Mouse (Mus musculus): ENCODE measurements at regions not wholly inside any gene's neighbourhood (a gene's known extent, or its start where the extent isn't known, plus 50 kb on each side); places are given as distances from the start of the nearest gene placed in this dataset.

DNA sequence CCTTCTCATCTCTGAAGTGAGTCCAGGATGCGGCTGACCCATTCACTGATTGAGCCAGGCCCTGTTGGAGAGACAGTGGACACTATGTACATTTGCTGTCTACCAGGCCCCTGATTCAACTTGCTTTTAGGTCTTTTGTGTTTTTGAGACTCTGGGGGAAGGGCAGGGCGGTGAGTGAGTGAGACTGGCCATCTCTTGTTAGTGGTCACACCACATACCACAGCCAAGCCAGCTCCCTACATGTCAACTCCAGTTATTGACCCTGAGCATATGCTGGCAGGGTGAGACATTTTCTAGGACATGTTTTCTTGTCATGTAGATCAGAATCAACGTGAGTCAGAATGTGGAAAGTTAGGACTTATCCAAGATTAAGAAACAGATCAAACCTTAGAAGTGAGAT is 201.8 kb upstream of the Id2 start:
- Histone ChIP-seq H3K4me3 (no peak overlapping the region), H3K27ac (no peak overlapping the region)
- intact Hi-C loops (cut with DNase I): no loop called here
- no peak for TF ChIP-seq CTCF (IDR thresholded peaks at IDR 0.05)
- DNase-seq: no peak

DNA sequence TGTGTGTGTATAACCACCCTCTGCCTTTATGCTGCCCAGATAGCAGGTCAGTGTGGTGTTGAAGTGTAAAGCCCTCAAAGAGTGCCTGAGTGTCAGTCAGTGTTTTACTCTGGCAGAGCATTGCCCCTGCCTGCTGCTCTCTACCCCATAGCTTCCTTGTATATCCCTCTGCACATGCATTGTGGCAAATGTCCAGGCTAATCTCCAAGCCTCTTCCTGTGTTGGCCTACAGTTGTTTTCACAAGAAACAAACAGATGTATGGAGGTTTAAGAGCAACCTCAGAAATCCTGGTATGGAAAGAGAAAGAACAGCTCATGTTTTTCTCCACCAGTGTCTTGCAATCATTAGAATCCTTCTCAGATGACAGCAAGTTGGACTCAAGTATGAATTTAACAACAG is 201.0 kb upstream of the Id2 start:
- intact Hi-C loops (cut with DNase I): no loop called here
- no peak overlapping the region for H3K4me3 ChIP-seq
- no peak for TF ChIP-seq CTCF (IDR thresholded peaks at IDR 0.05)
- no peak overlapping the region for H3K27ac ChIP-seq
- DNase-seq: no peak

DNA sequence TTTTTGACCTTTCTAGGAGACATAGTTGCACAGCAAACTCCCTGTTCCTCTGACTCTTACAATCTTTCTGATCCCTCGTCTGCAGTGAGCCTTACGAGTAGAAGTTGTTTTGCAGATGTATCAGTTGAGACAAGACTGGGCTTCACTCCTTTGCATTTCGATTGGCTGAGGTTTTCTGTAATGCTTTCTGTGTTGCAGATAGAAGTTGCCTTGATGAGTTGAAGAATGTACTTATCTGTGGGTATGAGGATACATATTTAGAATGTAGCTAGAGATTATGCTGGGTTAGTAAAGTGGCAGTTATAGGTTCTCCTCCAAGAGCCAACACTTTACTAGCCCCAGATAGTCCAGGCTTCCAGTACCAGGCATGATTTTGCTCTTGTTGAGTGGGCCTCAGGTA is 199.7 kb upstream of the Id2 start:
- no peak overlapping the region for H3K27ac ChIP-seq

DNA sequence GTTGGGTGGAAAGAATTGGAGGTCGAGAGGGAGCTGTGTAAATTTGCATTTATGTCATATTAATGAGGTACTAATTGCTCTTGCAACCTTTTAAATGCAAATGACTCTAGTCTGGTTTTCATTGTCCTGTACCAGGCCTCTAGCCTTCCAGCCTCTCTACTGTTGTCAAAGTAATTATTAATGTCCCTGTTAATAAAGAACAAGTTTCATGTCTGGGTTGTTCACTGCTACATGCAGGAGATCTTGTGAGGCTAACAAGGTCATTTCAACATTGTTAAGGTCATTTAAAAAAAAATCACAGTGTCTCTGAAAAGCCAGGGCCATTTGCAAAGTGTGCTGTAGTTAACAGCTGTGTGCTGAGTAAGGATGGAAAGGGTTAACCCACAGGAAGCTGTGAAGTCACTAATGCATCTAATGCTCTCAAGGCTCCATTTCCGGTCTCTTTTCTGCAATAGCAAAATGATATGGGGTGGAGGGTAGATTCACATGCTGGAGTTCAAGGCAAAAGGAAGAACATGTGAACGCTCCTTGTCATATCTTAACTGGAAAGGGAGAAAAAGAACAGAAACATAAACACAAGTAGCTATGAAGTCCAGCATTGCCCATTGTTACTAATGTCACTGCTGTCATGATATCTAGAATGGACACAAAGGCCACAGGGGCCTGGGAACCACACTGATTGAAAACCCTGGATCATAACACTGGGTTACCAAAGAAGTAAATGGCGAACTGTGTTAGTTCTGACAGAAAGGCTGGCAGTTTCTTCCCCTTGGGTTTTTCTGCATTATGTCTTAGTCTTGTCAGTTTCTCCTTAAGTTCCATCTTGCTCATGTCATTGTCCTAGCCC is 197.5 kb upstream of the Id2 start:
- DNase-seq: no peak
- intact Hi-C loops (cut with DNase I): no loop called here
- TF ChIP-seq CTCF (IDR thresholded peaks at IDR 0.05): no peak
- H3K27ac ChIP-seq: no peak overlapping the region
- no peak overlapping the region for H3K4me3 ChIP-seq

More for the DNA sequence above, 199.7 kb upstream of the Id2 start:
- H3K4me3 ChIP-seq: no peak overlapping the region
- intact Hi-C loops (cut with DNase I): no loop called here
- TF ChIP-seq CTCF (IDR thresholded peaks at IDR 0.05): no peak
- DNase-seq: no peak

DNA sequence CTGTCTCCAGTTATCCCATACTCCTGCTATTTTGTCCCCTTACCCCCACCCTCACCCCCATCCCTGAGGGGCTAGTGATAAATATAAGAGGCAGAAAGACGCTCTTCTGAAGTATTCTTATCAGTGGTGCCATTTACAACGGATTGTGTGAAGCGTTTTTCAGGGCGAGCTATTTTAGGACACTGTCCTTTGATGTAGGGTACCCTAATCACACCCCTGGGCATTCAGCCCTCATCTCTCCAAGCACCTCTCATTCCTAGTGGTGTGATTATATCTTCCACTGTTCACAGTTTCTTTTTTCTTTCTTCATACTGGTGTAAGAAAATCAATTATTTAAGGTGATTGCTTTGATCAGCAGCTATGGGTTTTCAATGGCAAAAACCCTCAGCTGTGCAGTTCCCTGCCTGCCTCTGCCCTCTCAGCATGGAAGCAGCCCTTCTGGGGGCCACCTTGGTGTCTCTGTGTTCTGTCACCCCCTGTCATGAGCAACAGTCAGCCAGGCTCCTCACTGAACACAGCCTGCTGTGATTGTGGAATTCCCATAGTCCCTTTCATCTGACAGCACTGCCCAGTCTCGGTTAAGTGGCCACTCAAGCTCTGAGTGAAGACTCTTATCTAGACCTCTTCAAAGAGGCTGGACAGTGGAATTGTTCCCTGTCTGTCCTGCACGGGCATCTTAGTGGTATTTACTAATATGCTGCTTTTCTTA is 196.7 kb upstream of the Id2 start:
- no peak for TF ChIP-seq CTCF (IDR thresholded peaks at IDR 0.05)
- intact Hi-C loops (cut with DNase I): no loop called here
- DNase-seq: no peak
- Histone ChIP-seq H3K4me3 (no peak overlapping the region), H3K27ac (no peak overlapping the region)

DNA sequence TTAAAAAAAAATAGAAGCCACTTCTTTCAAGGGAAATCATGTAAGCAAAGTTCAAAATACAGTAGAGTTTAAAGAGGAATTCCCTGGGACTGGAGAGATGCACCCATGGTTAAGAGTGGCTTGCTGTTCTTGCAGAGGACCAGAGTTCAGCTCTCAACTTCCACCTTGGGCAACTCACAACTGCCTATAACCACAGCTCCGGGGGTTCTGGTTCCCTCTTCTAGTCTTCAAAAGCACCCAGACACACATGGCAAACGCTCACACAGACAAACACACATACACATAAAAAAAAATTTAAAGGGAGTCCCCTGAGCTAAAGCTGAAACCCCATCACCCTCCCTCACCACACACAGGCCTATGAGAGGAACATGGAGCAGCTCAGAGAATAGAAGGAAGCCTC is 192.4 kb upstream of the Id2 start:
- intact Hi-C loops (cut with DNase I): no loop called here
- no peak overlapping the region for H3K4me3 ChIP-seq
- no peak for DNase-seq
- no peak overlapping the region for H3K27ac ChIP-seq
- TF ChIP-seq CTCF (IDR thresholded peaks at IDR 0.05): no peak

DNA sequence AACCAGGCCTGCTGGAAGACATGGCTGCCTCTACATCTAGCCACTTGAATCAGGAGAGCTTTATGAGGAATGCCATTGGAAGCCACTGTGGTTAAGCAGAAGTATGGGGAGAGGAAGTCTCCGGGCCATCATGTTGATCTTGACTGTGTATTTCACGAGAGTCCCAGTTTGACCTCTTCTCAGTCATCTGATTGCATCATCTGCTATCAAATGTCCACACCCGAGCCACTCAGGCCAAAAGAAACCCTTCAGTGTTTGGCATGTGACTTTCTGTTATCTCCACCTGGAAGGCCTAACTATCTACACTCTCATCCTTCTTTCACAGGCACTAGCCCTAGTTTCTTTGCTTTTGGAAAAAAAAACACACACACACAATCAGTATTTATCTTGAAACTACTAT is 186.9 kb upstream of the Id2 start:
- intact Hi-C loops (cut with DNase I): no loop called here
- H3K27ac ChIP-seq: no peak overlapping the region
- no peak for TF ChIP-seq CTCF (IDR thresholded peaks at IDR 0.05)
- DNase-seq: no peak
- no peak overlapping the region for H3K4me3 ChIP-seq

DNA sequence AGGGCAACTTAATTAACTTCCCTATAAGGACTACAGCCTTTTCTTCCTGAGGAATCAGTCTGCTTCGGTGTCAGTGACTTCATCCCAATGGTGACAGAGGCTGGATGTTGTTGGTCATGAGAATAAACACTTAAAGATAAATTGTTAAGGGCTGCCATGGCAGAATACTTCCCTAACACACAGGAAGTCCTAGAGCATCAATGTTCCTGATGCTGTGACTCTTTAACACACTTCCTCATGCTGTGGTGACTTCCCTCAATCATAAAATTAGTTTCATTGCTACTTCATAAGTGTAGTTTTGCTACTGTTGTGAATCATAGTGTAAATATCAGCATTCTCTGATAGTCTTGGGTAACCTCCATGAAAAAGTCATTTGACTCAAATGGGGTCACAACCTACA is 184.5 kb upstream of the Id2 start:
- DNase-seq: no peak
- intact Hi-C loops (cut with DNase I): no loop called here
- no peak for TF ChIP-seq CTCF (IDR thresholded peaks at IDR 0.05)
- no peak overlapping the region for H3K27ac ChIP-seq
- no peak overlapping the region for H3K4me3 ChIP-seq

DNA sequence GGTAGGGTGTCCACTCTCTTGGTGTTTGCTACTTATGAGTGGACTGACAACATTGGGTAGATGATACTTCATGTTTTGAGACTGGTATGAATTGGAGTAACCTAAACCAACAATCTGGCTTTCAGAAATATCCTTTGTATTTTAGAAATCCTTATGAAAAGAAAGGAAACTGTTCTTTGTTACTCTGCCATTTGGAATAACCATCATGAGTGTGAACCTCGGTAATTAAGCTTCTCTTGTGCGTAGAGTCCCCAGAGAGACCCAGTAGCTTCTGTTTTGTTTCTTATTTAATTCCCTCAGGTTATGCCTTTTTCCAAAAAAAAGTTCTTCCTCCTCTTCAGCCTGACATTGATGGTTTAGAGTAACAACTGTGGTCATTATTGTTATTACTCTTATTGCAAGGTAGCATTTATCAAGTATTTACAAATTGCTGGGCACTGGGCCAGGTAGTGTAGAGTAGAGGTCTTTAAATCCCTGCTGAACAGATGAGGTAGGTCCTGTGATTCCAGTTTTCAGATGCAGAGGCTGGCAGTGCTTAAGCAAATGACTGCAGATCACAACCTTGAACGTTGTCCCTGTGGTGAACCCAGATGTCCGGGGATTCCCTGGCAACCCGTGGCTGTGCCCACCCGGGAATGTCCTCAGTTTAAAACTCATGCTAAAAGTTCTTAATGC is 176.8 kb upstream of the Id2 start:
- no peak overlapping the region for H3K4me3 ChIP-seq
- intact Hi-C loops (cut with DNase I): no loop called here
- no peak for DNase-seq
- TF ChIP-seq CTCF (IDR thresholded peaks at IDR 0.05): no peak
- no peak overlapping the region for H3K27ac ChIP-seq

DNA sequence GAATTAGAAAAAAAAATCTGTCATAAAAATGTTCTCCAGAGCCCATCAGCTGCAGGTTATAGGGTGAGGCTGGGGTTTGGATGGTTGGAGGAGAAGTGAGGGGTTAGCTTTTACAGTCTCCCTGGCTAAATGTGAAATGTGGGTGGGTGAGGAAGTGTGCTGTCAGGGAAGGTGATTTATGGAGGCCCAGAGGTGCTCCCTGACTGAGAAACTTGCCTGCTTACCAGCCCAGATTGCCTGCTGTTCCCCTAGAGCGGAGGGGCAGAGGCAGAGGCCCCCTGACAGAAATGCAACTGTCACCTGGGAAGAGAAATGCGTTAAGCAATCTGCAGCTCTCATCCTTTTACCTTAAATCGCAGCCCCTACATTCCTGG is 175.8 kb upstream of the Id2 start:
- Histone ChIP-seq H3K4me3 (no peak overlapping the region), H3K27ac (no peak overlapping the region)
- no peak for TF ChIP-seq CTCF (IDR thresholded peaks at IDR 0.05)
- intact Hi-C loops (cut with DNase I): no loop called here
- DNase-seq: no peak

DNA sequence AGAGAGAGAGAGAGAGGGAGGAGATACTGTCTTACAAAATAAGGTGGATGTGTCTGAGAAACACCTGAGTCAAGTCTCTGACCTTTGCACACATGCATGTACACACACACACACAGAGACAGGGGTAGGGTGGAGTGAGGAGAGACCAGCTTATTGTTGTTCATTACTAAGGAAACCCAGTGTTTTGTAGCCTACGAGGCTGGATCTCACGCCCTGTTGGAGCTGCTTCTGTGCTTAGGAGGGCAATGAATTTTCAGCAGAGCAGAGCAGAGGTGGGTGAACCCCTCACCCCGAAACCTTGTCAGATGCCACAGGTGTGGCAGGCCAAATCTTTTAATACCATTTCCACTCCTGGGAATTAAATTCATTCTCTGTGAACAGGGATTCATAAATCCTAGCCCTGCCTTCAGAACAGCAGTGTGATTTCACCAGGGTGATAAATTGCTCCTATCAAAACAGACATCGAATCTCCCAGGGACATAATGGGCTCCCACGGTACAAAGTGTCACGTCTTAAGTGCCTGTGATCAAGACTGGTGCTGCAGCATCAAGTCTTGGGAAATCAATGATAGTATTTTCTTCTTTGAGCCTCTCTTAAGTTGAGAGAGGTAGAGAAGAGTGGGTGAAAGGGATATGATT is 175.3 kb upstream of the Id2 start:
- no peak for DNase-seq
- intact Hi-C loops (cut with DNase I): no loop called here
- TF ChIP-seq CTCF (IDR thresholded peaks at IDR 0.05): no peak
- H3K4me3 ChIP-seq: no peak overlapping the region
- no peak overlapping the region for H3K27ac ChIP-seq

DNA sequence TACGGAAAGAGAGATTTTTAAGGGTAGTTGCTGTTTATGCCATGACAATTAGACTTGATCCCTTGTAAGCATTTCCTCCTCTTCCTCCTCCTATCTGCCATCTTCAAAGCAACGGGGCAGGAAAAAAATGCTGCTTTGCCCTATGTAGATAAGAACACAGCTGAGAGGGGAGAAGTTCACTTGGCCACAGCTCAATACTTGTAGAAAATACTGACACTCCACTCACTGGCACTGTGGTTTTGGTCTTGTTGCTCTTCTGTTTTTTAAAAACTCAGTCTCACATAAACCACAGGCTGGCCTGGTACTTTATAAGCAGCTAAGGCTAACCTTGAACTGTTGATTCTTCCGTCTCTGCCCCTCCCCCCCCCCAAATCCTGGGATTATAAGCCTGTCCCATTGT is 172.9 kb upstream of the Id2 start:
- TF ChIP-seq CTCF (IDR thresholded peaks at IDR 0.05): no peak
- Histone ChIP-seq H3K27ac (no peak overlapping the region), H3K4me3 (no peak overlapping the region)
- no peak for DNase-seq
- intact Hi-C loops (cut with DNase I): no loop called here

All from gastrocnemius, adult 2 months (tissue).